Mouse (Mus musculus): Measurements from ENCODE around the gene Pde6g.

GRCm38 (mm10) chr11:120497436-120497835 lies 44.1 kb upstream of the Pde6g start:
- TF ChIP-seq EP300 (IDR thresholded peaks at IDR 0.05; ENCODE audit: insufficient read depth, low read depth, low read length) = no peak
- TF ChIP-seq CTCF (IDR thresholded peaks at IDR 0.05; ENCODE audit: low read depth, low read length) = no peak

All from ES-Bruce4 (cell line).